Mouse (Mus musculus) gastrocnemius, postnatal 10 days (tissue): ENCODE results near the gene Rbm4b. TPM values are rescaled to one million over a fixed set of nuclear protein-coding genes. Genes with fewer than 3 reads are reported as not detected.
"Not testable (repeated sequence)": the region's sequence is repeated elsewhere in the genome, so short reads cannot be mapped to it uniquely, and the experiment has no call there.

ENCODE experiments used
- DNase-seq: peaks from one replicate; pipeline ENCODE4 v3.0.0; 2021; ENCODE audit warnings: mixed read lengths
- total RNA-seq, 2 experiments: library from RNA; stranded (reverse); gene quantifications; 2 replicates each; pipeline ENCODE4 v1.2.3; 2021

The Rbm4b gene
- total RNA-seq, 2 experiments from 2014 or later: 2.5 to 4.6 TPM

GRCm38 (mm10) chr19:4745057-4745456, 11.2 kb upstream of the Rbm4b start:
- DNase-seq: peak; percentile 45

- no peak for DNase-seq
Observed at GRCm38 (mm10) chr19:4745681-4746080, 10.6 kb upstream of the Rbm4b start.

GRCm38 (mm10) chr19:4746611-4747010, 9.7 kb upstream of the Rbm4b start:
- peak; percentile 64 for DNase-seq

GRCm38 (mm10) chr19:4747631-4748312, 8.5 kb upstream of the Rbm4b start:
- peak; percentile 37 for DNase-seq

DNA sequence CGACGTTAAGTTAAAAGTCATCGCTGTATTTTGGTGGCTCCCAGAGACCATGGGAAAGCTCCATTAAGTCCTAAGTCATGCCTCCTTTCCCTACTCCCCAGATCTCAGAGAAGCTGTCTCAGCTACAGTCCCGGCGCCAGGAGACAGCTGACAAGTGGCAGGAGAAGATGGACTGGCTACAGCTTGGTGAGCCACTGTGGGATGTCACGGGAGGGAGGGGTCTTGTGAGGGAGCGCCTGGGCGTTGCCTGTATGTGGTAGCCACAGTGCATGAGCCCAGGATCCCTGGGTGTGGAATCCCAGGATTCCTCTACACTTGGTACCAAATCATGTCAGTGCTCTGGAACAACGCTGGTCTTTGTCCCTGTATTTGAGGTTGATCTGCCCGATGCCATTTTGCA, 7.8 kb upstream of the Rbm4b start:
- DNase-seq: no peak

- no peak for DNase-seq
Observed at GRCm38 (mm10) chr19:4749975-4750374, 6.3 kb upstream of the Rbm4b start.

DNA sequence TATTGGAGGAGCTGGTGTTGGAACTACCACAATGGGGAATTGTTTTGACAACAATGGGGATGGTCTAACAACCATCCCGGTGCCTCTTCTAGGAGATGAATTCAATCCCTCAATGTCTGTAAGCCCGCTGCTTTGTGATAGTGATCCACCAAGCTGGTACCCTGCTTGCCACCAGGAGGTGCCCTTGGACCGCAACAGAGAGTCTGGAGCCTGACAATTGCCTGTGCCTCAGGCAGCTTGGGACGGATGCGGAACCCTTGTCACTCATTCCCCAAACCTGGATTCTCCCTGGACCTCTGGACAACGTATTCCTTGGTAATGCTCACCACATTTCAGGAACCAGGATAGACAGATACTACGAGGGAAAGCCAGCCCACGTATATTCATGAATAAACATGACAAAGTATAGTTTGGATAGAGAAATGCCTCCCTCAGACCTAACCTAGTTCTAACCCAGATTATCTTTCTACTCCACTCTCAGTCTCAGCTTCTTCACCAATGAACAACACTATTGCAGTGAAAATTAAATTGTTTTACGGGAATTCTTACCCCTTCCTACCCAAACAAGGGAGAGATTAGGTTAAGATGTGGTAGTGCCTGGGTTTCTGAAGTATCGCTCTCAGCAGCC, 618 bp upstream of the Rbm4b start:
- peak; percentile 88 for DNase-seq

- no peak for DNase-seq
Observed at GRCm38 (mm10) chr19:4756921-4757320, 624 bp downstream of the Rbm4b start.

GRCm38 (mm10) chr19:4760544-4760943, 4.2 kb downstream of the Rbm4b start:
- not testable (repeated sequence) for DNase-seq

DNA sequence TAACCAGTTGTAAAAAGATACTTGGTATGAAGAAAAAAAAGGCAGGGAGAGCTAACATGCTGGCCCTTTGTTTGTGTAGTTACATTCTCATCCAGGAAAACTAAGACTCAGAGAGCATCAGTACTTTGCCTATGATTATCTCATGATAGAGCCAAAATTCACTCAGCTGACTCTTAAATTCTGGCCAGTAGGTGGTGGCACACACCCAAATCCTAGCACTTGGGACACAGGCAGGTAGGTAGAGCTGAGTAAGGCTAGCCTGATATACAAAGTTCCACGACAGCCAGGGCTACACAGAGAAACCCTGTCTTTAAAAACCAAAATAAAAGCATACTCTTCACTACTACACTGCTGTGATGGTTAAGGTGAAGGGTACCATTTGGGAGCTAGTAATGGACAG, 6.6 kb downstream of the Rbm4b start:
- DNase-seq: no peak

GRCm38 (mm10) chr19:4767507-4768148, 11.3 kb downstream of the Rbm4b start:
- no peak for DNase-seq

DNA sequence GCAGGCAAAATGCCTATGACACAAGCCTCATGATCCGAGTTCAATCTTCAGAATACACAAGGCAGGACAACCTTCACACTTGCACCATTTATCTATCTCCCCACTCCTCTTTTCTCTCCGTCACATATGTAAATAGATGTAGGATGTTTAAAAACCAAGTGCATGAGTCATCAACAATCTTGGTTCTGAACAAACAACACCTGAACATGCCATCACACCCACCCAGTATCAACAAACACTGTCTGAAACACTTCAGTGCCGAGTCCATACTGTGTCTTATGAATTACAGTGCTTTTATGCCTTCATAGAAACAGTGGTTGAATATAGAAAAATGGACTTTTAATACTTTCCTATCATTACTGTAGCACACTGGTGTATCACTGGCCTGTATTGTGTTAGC, 16.5 kb downstream of the Rbm4b start:
- no peak for DNase-seq

DNA sequence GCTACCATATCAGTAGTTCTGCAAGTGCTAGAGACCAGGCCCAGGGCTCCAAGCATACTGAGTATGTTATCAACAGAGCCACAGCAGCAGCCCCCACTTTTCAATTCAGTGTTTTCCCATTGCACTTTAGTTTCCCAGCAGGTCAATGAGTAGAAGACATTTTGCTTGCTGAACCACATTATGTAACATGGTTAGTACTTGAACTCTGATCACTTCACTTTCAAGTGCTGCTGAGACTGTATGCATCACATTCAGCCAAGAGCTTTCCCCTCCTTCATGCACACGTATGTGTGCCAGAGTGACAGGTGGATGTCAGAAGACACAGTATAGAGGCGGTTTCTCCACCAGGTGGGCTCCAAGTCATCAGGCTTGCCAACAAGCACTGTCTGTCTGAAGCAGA, 26.6 kb downstream of the Rbm4b start:
- no peak for DNase-seq

- no peak for DNase-seq
Observed at GRCm38 (mm10) chr19:4785206-4785605, 28.9 kb downstream of the Rbm4b start.

DNA sequence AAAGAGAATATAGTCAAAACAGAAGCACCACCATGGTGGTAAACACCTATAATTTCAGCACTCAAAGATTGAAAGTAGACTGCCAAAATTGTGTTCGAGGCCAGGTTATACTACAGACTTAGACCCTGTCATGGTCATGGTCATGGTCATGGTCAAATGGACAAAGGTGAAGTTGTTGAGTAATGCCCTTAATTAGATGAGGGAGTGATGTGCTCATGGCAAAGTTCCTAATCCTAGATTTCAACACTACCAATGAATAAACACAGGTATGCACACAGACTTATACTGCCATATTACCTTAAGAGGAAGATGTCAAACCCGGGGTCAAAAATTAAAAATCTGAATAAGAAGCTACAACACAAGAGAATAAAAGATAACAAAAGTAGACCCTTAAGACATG, 30.0 kb downstream of the Rbm4b start:
- DNase-seq: no peak

- DNase-seq: no peak
Observed at GRCm38 (mm10) chr19:4793281-4793830, 37.1 kb downstream of the Rbm4b start.

DNA sequence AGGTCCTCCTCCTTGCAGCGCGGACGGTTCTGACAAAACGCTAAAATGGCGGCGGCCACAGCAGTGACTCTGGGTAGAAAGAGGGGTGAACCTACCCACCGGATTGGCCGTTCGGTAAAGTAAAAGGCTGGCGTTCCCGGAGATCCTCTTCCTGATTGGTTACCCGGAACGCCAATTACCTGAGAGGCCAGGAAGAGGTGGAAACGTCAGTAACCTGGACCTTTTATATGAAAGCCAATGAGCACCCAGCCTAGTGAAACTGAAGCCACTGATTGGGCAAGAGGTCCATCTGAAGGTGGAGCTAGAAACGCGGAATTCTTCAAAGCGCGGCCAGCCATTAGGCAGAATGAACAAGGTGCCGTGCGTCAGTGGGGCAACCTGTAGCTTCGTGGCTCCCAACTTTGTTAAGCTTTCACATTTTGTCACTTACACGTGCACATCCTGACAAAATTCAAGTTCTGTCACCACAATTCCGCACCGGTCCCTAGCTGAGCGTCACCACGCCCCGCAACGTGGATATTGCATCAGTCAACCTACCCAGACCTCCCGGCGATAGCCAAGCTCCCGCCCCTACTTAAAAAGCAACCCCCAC, 37.6 kb downstream of the Rbm4b start, which contains the start of gene Rbm4:
Gene Rbm4 (minus strand): TSS at position 71 of the 592 bp plus-strand sequence.
- DNase-seq: peak; percentile 89

DNA sequence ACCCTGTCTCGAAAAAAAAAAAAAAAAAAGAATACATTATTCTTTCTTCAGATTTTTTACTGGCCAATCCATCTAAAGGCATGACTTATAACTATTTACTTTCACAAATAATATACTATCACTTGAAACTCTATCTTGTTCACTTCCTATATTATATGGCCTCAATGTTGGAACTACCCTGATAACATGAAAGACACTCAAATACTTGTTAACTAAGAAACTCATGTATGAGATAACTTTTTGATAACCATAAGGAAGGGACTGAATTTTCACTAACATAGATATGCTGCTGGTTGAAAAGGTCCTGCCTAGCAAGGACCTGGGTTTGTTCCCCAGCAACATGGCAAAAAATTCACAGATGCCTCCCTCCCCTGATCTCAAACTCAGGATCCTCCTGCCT, 39.6 kb downstream of the Rbm4b start:
- DNase-seq: no peak

DNA sequence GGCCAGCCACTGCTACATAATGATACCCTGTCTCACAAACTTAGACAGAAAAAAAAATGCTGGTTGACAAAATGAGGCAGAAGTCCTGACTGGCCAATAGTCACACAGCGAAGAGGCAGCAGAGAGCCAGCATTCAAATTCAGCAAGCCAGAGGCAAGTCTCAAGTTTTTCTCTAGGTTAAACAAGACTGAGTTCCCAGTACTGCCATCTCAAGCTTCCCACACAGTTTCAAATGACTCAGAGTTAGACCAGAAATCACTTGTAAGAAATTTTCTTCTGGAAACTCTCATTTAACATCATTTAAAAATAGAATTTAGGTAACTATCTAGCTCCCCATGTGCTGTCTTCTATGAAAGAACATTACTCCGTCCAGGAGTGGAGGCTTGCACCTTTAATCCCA, 41.5 kb downstream of the Rbm4b start:
- no peak for DNase-seq

DNA sequence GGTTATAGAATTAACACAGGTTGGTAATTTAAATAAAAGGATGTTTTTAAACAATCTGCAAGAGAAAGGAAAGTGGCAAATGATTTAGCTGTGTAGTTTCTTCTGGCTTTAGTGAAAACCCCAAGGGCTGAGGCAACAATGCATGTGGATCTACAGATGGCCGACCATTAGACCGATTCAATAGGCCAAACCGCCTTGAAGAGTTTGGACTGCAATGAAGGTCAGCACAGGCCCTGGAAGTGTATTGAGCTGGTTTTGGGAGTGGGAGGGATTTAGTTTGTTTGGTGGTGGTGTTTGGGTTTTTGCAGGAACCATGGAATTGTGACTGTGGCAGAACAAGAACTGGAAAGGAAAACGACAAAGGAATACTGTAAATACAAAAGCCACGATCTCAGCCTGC, 42.8 kb downstream of the Rbm4b start:
- DNase-seq: no peak

DNA sequence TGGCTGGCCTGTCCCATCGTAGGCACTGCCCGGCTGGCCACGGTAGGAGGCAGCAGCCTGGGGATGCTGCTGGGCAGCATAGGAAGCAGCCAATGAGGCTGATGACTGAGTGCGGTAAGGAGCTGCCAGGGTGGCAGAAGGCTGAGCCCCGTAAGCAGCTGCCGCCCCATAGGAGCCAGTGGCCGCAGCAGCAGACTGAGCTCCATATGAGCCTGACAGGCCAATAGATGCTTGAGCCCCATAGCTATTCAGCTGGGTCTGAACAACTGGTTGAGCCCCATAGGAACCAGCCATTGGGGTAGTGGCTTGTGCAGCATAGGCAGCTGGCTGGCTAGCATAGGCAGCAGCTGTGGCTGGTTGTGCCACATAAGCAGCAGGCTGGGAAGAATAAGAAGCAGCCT, 46.4 kb downstream of the Rbm4b start:
- no peak for DNase-seq

DNA sequence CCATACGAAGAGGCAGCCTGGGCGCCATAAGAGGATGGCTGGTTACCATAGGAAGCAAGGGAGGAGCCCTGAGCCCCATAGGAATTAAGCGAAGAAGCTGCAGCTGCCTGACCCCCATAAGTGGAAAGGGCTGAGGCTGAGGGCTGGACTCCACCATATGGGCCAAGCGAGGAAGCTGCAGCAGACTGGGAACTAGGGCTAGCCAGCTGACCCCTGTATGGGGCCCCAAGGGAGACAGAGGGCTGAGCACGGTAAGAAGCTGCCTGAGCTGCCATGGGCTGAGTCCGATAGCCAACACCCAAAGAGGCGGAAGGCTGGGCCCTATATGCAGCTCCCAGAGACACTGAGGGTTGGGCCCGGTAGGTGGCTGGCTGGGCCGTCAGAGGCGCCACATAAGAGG, 47.0 kb downstream of the Rbm4b start:
- DNase-seq: no peak

- DNase-seq: no peak
Observed at GRCm38 (mm10) chr19:4810309-4810708, 54.0 kb downstream of the Rbm4b start.
